Mouse (Mus musculus) liver, postnatal 0 days (tissue): ENCODE data around the gene Zfhx3. TPM values are rescaled to one million over a fixed set of nuclear protein-coding genes. Genes with fewer than 3 reads are reported as not detected.

ENCODE experiments used
- ATAC-seq: fragments of 200-750 bp; cut with Nextera tagmentation; 2 replicates; pipeline ENCODE4 v1.8.0; 2017; ENCODE audit warnings: mild to moderate bottlenecking, moderate library complexity
- DNase-seq: peaks from one replicate; pipeline ENCODE4 v3.0.0-alpha.2; 2016
- H3K27ac ChIP-seq: fragments of 300-500 bp; sonication (generic); 2 replicates; pipeline ENCODE4 v1.5.1; 2014; ENCODE audit warnings: antibody characterized with exemption, moderate library complexity, mild to moderate bottlenecking, low read depth
- H3K27me3 ChIP-seq: fragments of 300-500 bp; sonication (generic); 2 replicates; pipeline ENCODE4 v1.6.1; 2014; ENCODE audit warnings: low read length, control low read depth, mixed read lengths; ENCODE audit not compliant: insufficient read depth
- H3K36me3 ChIP-seq: fragments of 300-500 bp; sonication (generic); replicated peaks from 2 replicates; pipeline ENCODE4 v1.6.1; 2014; ENCODE audit warnings: mild to moderate bottlenecking, control low read depth, low read length, moderate library complexity, mixed read lengths; ENCODE audit not compliant: insufficient read depth
- H3K4me1 ChIP-seq: fragments of 300-500 bp; sonication (generic); 2 replicates; pipeline ENCODE4 v1.6.1; 2014; ENCODE audit warnings: antibody characterized with exemption, mild to moderate bottlenecking, control low read depth; ENCODE audit not compliant: insufficient read depth
- H3K4me2 ChIP-seq: fragments of 300-500 bp; sonication (generic); 2 replicates; pipeline ENCODE4 v1.6.1; 2014; ENCODE audit warnings: low read depth, mild to moderate bottlenecking, low read length, moderate library complexity, mixed read lengths
- H3K4me3 ChIP-seq: fragments of 300-500 bp; sonication (generic); 2 replicates; pipeline ENCODE4 v1.5.1; 2014; ENCODE audit warnings: low read depth, low read length
- H3K9ac ChIP-seq: fragments of 300-500 bp; sonication (generic); replicated peaks from 2 replicates; pipeline ENCODE4 v1.6.1; 2014; ENCODE audit warnings: mild to moderate bottlenecking, moderate library complexity
- H3K9me3 ChIP-seq: fragments of 300-500 bp; sonication (generic); 2 replicates; pipeline ENCODE4 v1.6.1; 2016; ENCODE audit warnings: mild to moderate bottlenecking, control low read depth, low read length, mixed read lengths
- CTCF ChIP-seq: sonication (generic); IDR thresholded peaks from 2 replicates; pipeline ENCODE4 v1.5.1; 2016; ENCODE audit warnings: antibody characterized with exemption, low read depth
- EP300 ChIP-seq: IDR thresholded peaks from 2 replicates; pipeline ENCODE4 v1.6.1; 2016; ENCODE audit warnings: antibody characterized with exemption, low read depth, mild to moderate bottlenecking
- WGBS: fragments of 180-500 bp; shearing (Covaris S2); extraction: QIAGEN DNeasy Blood & Tissue Kit; methylation state at CpG from one replicate; pipeline ENCODE4 v1.1.7; 2014; ENCODE audit not compliant: insufficient replicate concordance; 5-methylcytosine and 5-hydroxymethylcytosine counted together
- polyA plus RNA-seq: library from polyadenylated mRNA; unstranded; fragments of >200 nt; fragmentation: Nextera tagmentation; extraction: Ambion mirVana; gene quantifications from 2 replicates; pipeline ENCODE4 v1.2.1, GENCODE M21; 2015

The Zfhx3 gene
- polyA plus RNA-seq, 1 experiment from 2014 or later: 1.2 TPM

- H3K4me1 ChIP-seq: no peaks in the 10 kb centered on the region
- H3K36me3 ChIP-seq: no peaks in the 10 kb centered on the region
- TF ChIP-seq EP300: no peak
- TF ChIP-seq CTCF: no peak
- DNase-seq (no peak), ATAC-seq (no peak)
- H3K4me2 ChIP-seq: no peak overlapping the region
- WGBS: 71% methylated on average over 2 of the region's 2 CpGs
- H3K9ac ChIP-seq: no peak overlapping the region
- no peaks in the 10 kb centered on the region for H3K9me3 ChIP-seq
- H3K27me3 ChIP-seq: no peaks in the 10 kb centered on the region
- H3K4me3 ChIP-seq: no peak overlapping the region
- no peak overlapping the region for H3K27ac ChIP-seq
Measured at GRCm38 (mm10) chr8:108327711-108328110, 385.3 kb downstream of the Zfhx3 start.

GRCm38 (mm10) chr8:108348352-108348751 lies 405.9 kb downstream of the Zfhx3 start:
- ATAC-seq: no peak
- DNase-seq: no peak
- Histone ChIP-seq H3K36me3 (no peaks in the 10 kb centered on the region), H3K4me2 (no peak overlapping the region), H3K9ac (no peak overlapping the region), H3K9me3 (no peaks in the 10 kb centered on the region), H3K4me1 (no peaks in the 10 kb centered on the region), H3K27ac (no peak overlapping the region), H3K4me3 (no peak overlapping the region), H3K27me3 (0 out of 2 replicates have a peak, but pooled peaks cover 3% of the 10 kb centered on the region)
- WGBS: 79% methylated on average over 14 of the region's 14 CpGs
- TF ChIP-seq CTCF: no peak

GRCm38 (mm10) chr8:108348776-108349175 lies 406.3 kb downstream of the Zfhx3 start:
- H3K4me1 ChIP-seq: no peaks in the 10 kb centered on the region
- WGBS: 53% methylated on average over 4 of the region's 4 CpGs
- 0 out of 2 replicates have a peak, but pooled peaks cover 3% of the 10 kb centered on the region for H3K27me3 ChIP-seq
- H3K9me3 ChIP-seq: no peaks in the 10 kb centered on the region
- ATAC-seq (no peak), DNase-seq (no peak)
- H3K36me3 ChIP-seq: no peaks in the 10 kb centered on the region
- H3K4me3 ChIP-seq: no peak overlapping the region
- H3K4me2 ChIP-seq: no peak overlapping the region
- H3K27ac ChIP-seq: no peak overlapping the region
- H3K9ac ChIP-seq: no peak overlapping the region
- TF ChIP-seq CTCF: no peak
- no peak for TF ChIP-seq EP300

GRCm38 (mm10) chr8:108355119-108355777 lies 412.8 kb downstream of the Zfhx3 start:
- H3K9me3 ChIP-seq: no peaks in the 10 kb centered on the region
- H3K4me3 ChIP-seq: no peak overlapping the region
- H3K27me3 ChIP-seq: no peaks in the 10 kb centered on the region
- no peak overlapping the region for H3K4me2 ChIP-seq
- 52% methylated on average over 10 of the region's 10 CpGs for WGBS
- H3K9ac ChIP-seq: no peak overlapping the region
- TF ChIP-seq EP300 (no peak), CTCF (no peak)
- no peak for DNase-seq
- H3K36me3 ChIP-seq: no peaks in the 10 kb centered on the region
- no peak overlapping the region for H3K27ac ChIP-seq
- no peaks in the 10 kb centered on the region for H3K4me1 ChIP-seq
- no peak for ATAC-seq

- Histone ChIP-seq H3K9me3 (no peaks in the 10 kb centered on the region), H3K4me3 (no peak overlapping the region), H3K9ac (no peak overlapping the region), H3K4me1 (no peaks in the 10 kb centered on the region), H3K36me3 (no peaks in the 10 kb centered on the region), H3K27ac (no peak overlapping the region), H3K4me2 (no peak overlapping the region), H3K27me3 (no peaks in the 10 kb centered on the region)
- ATAC-seq (no peak), DNase-seq (no peak)
- TF ChIP-seq EP300 (no peak), CTCF (no peak)
- 65% methylated on average over 4 of the region's 4 CpGs for WGBS
Measured at GRCm38 (mm10) chr8:108361402-108361801, 419.0 kb downstream of the Zfhx3 start.

GRCm38 (mm10) chr8:108362421-108362820 lies 420.0 kb downstream of the Zfhx3 start:
- no peak overlapping the region for H3K9ac ChIP-seq
- no peak overlapping the region for H3K4me3 ChIP-seq
- no peak overlapping the region for H3K4me2 ChIP-seq
- H3K27ac ChIP-seq: no peak overlapping the region
- no peak for TF ChIP-seq CTCF
- no peak for TF ChIP-seq EP300
- no peaks in the 10 kb centered on the region for H3K36me3 ChIP-seq
- ATAC-seq (no peak), DNase-seq (no peak)
- H3K4me1 ChIP-seq: no peaks in the 10 kb centered on the region
- H3K9me3 ChIP-seq: no peaks in the 10 kb centered on the region
- WGBS: 80% methylated on average over 9 of the region's 9 CpGs
- H3K27me3 ChIP-seq: no peaks in the 10 kb centered on the region

- no peak overlapping the region for H3K4me3 ChIP-seq
- TF ChIP-seq CTCF (no peak), EP300 (no peak)
- no peak overlapping the region for H3K4me2 ChIP-seq
- no peaks in the 10 kb centered on the region for H3K4me1 ChIP-seq
- no peaks in the 10 kb centered on the region for H3K27me3 ChIP-seq
- no peaks in the 10 kb centered on the region for H3K36me3 ChIP-seq
- ATAC-seq (peak; percentile 38; the same call in 1 of the 2 replicates), DNase-seq (no peak)
- WGBS: 17% methylated on average over 5 of the region's 5 CpGs
- H3K9me3 ChIP-seq: no peaks in the 10 kb centered on the region
- no peak overlapping the region for H3K27ac ChIP-seq
- H3K9ac ChIP-seq: no peak overlapping the region
Measured at GRCm38 (mm10) chr8:108363435-108363834, 421.0 kb downstream of the Zfhx3 start.
